ENCODE assay signal across 7 mouse cellular contexts in the genomic region with DNA sequence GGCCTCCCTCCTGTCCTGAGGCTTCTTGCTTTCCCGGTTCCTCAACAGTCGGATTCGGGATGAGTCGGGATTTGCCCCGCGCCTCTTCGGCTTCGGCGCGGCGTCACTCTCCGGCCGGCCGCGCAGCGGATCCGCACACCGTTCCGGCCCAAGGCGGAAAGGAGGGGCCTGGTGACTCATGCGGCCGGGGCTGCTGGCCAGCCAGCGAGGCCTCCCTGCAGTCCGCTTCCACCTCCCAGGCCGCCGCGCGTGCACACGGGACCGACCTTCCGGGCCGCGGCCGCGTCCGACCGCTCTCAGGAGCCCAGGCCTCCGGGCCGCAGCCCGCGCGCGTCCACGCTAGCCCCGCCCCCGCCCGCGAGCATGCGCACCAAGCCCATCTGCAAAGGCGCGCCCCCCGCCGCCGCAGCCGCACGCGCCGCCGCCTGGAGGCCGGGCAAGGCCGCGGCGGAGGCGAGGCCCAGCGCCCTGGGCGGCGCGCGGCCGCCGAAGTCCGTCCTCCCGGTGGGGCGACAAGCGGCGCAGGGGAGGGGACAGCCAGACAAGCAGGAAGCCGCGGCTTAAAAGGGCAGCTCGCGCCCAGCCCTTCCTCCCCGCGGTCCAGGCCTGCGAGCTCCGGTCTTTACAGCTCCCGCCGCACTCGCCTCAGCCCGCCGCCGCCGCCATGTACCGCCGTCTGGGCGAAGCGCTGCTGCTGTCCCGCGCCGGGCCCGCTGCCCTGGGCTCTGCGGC. TPM values are rescaled to one million over a fixed set of nuclear protein-coding genes. Genes with fewer than 3 reads are reported as not detected.
DNase-seq lines count a peak whose midpoint lies in the region; ATAC-seq lines count a peak whose summit lies in the region.

A gene (minus strand): TSS at position 260 of the 732 bp plus-strand sequence.
A gene (plus strand): TSS at position 494 of the 732 bp plus-strand sequence.

- peak within 1 kb of the TSS; percentile 90 for H3K4me3 ChIP-seq in embryonic facial prominence, embryonic 11.5 days (ENCODE audit: low read depth, low read length)
- H3K4me3 ChIP-seq in limb, embryonic 11.5 days (ENCODE audit: low read depth, low read length), result peak within 1 kb of the TSS; percentile 89
- peak within 1 kb of the TSS; percentile 92 for H3K4me3 ChIP-seq in midbrain, embryonic 14.5 days (replicated peaks; ENCODE audit: low read depth, low read length)

- DNase-seq in adrenal gland, postnatal 14 days, result peak; percentile 99
- peak; percentile 94 for DNase-seq in embryonic facial prominence, embryonic 11.5 days (ENCODE audit: low spot score)
- peak; percentile 100 for DNase-seq in heart, adult 11 months
- peak; percentile 95 for DNase-seq in kidney, adult 18-20 months
- DNase-seq in limb, embryonic 11.5 days (ENCODE audit: low spot score), result peak; percentile 96
- peak; percentile 96 for DNase-seq in midbrain, embryonic 14.5 days
- peak; percentile 94 to 95 for DNase-seq in spleen, adult 18-20 months

- peak within 1 kb of the TSS; percentile 76 for H3K4me2 ChIP-seq in embryonic facial prominence, embryonic 11.5 days (ENCODE audit: low read depth, low read length)
- peak within 1 kb of the TSS; percentile 82 for H3K4me2 ChIP-seq in limb, embryonic 11.5 days (ENCODE audit: low read depth, severe bottlenecking)
- peak within 1 kb of the TSS; percentile 72 for H3K4me2 ChIP-seq in midbrain, embryonic 14.5 days (ENCODE audit: low read length)

- ATAC-seq in embryonic facial prominence, embryonic 11.5 days (replicated peaks; ENCODE audit: insufficient number of reproducible peaks, low FRiP score, low TSS enrichment, low read depth), result peak; percentile 97
- ATAC-seq in limb, embryonic 11.5 days (ENCODE audit: insufficient number of reproducible peaks, low FRiP score, low TSS enrichment, low read depth), result peak; percentile 96
- peak; percentile 93 for ATAC-seq in midbrain, embryonic 14.5 days (ENCODE audit: low FRiP score, low TSS enrichment)

- no peaks in the 10 kb centered on the region for H3K4me1 ChIP-seq in embryonic facial prominence, embryonic 11.5 days (ENCODE audit: control insufficient read depth, insufficient read depth, low read length)
- H3K4me1 ChIP-seq in limb, embryonic 11.5 days (ENCODE audit: control insufficient read depth, insufficient read depth, low read length), result peaks cover 5% of the 10 kb centered on the region; the same call in 1 of the 2 replicates
- H3K4me1 ChIP-seq in midbrain, embryonic 14.5 days (ENCODE audit: control insufficient read depth, insufficient read depth, low read length), result peaks cover 26% of the 10 kb centered on the region

- peak within 1 kb of the TSS; percentile 95 for H3K27ac ChIP-seq in embryonic facial prominence, embryonic 11.5 days (replicated peaks; ENCODE audit: low read depth, low read length)
- H3K27ac ChIP-seq in limb, embryonic 11.5 days (replicated peaks; ENCODE audit: low read depth, low read length), result peak within 1 kb of the TSS; percentile 93
- H3K27ac ChIP-seq in midbrain, embryonic 14.5 days (replicated peaks; ENCODE audit: low read depth, low read length), result peak within 1 kb of the TSS; percentile 96

- H3K36me3 ChIP-seq in embryonic facial prominence, embryonic 11.5 days (replicated peaks; ENCODE audit: control insufficient read depth, insufficient read depth, low read depth, low read length), result no peaks in the 10 kb centered on the region
- H3K36me3 ChIP-seq in limb, embryonic 11.5 days (ENCODE audit: control insufficient read depth, insufficient read depth, low read length), result no peaks in the 10 kb centered on the region
- no peaks in the 10 kb centered on the region for H3K36me3 ChIP-seq in midbrain, embryonic 14.5 days (ENCODE audit: control insufficient read depth, insufficient read depth, low read length)

- H3K27me3 ChIP-seq in embryonic facial prominence, embryonic 11.5 days (ENCODE audit: control insufficient read depth, insufficient read depth, low read length), result no peaks in the 10 kb centered on the region
- H3K27me3 ChIP-seq in limb, embryonic 11.5 days (ENCODE audit: control insufficient read depth, insufficient read depth, low read length), result no peaks in the 10 kb centered on the region
- no peaks in the 10 kb centered on the region for H3K27me3 ChIP-seq in midbrain, embryonic 14.5 days (ENCODE audit: control insufficient read depth, insufficient read depth, low read length)

- under 1% methylated on average over 56 of the region's 100 CpGs for WGBS in embryonic facial prominence, embryonic 11.5 days
- WGBS in limb, embryonic 11.5 days, result under 1% methylated on average over 75 of the region's 100 CpGs
- WGBS in midbrain, embryonic 14.5 days, result under 1% methylated on average over 87 of the region's 100 CpGs

- peak within 1 kb of the TSS; percentile 96 for H3K9ac ChIP-seq in embryonic facial prominence, embryonic 11.5 days (replicated peaks; ENCODE audit: low read length)
- H3K9ac ChIP-seq in limb, embryonic 11.5 days (ENCODE audit: low read length), result peak within 1 kb of the TSS; percentile 92
- peak within 1 kb of the TSS; percentile 94 for H3K9ac ChIP-seq in midbrain, embryonic 14.5 days (replicated peaks; ENCODE audit: low read length)

- H3K9me3 ChIP-seq in embryonic facial prominence, embryonic 11.5 days (replicated peaks; ENCODE audit: control insufficient read depth, low read length), result no peaks in the 10 kb centered on the region
- no peaks in the 10 kb centered on the region for H3K9me3 ChIP-seq in limb, embryonic 11.5 days (ENCODE audit: control insufficient read depth, low read length)
- no peaks in the 10 kb centered on the region for H3K9me3 ChIP-seq in midbrain, embryonic 14.5 days (ENCODE audit: control insufficient read depth, low read length)

RNA-seq across cellular contexts. Expression of the first gene that starts in this region (rescaled TPM):
- total RNA-seq in adrenal gland, postnatal 14 days (2021), result 12.2 and 13.0 TPM in 2 replicates
- 10.0 and 11.6 TPM in 2 replicates for polyA plus RNA-seq in embryonic facial prominence, embryonic 11.5 days (2014; fragmentation: Nextera tagmentation; extraction: Ambion mirVana)
- polyA plus RNA-seq in limb, embryonic 11.5 days (2014; fragmentation: Nextera tagmentation; extraction: Ambion mirVana), result 11.7 and 12.7 TPM in 2 replicates
- 6.5 and 8.1 TPM in 2 replicates for polyA plus RNA-seq in midbrain, embryonic 14.5 days (2014; fragmentation: Nextera tagmentation; extraction: Ambion mirVana)

RNA-seq across cellular contexts. Expression of the second gene that starts in this region (rescaled TPM):
- 217 and 322 TPM in 2 replicates for total RNA-seq in adrenal gland, postnatal 14 days (2021)
- polyA plus RNA-seq in embryonic facial prominence, embryonic 11.5 days (2014; fragmentation: Nextera tagmentation; extraction: Ambion mirVana), result 97.2 and 97.5 TPM in 2 replicates
- polyA plus RNA-seq in limb, embryonic 11.5 days (2014; fragmentation: Nextera tagmentation; extraction: Ambion mirVana), result 76.3 and 83.7 TPM in 2 replicates
- 95.7 and 109 TPM in 2 replicates for polyA plus RNA-seq in midbrain, embryonic 14.5 days (2014; fragmentation: Nextera tagmentation; extraction: Ambion mirVana)

Comparison
In these comparisons a context has a peak if more than half of its experiments do, and no peak if none do; other contexts are left out.
1. Peak in every context shown above with its lines: DNase-seq, ATAC-seq, H3K4me3 ChIP-seq and H3K27ac ChIP-seq.